In the genomic region with DNA sequence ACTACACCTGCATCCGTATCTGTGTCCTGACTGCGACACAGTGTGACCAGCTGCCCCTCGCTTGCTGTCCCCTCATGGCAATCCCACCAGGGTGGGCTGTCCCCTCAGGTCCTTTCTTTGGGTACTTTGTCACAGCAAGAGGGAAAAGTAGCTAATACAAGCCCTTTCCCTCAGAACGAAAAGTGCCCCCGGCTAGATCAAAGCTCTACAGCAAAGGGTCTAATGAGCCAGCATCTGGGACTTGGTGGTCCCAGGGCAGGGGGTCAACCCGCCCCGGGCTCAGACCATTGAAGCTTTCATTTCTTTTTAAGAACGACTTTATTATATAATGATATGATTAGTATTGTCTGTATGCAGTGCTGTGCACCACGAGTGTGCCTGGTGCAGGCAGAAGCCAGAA, we compare ENCODE assay signal across 26 mouse cellular contexts. TPM values are rescaled to one million over a fixed set of nuclear protein-coding genes. Genes with fewer than 3 reads are reported as not detected.
"Had no signal": no experiment of that assay in that cellular context is flagged by ENCODE, and none has a peak within 500 bp of the region (broad histone marks: within the 10 kb centered on the region; RNA-seq: fewer than 3 reads in every experiment).

No protein-coding gene starts in this region.

- H3K9me3 ChIP-seq: kidney, embryonic 15.5 days; limb, embryonic 12.5 days; limb, embryonic 15.5 days; midbrain, embryonic 10.5 days; stomach, embryonic 15.5 days had no signal

- H3K27me3 ChIP-seq: stomach, embryonic 15.5 days had no signal

- H3K4me1 ChIP-seq: kidney, embryonic 15.5 days; limb, embryonic 12.5 days; limb, embryonic 15.5 days; megakaryocyte, embryonic 14.5 days; midbrain, embryonic 10.5 days; stomach, embryonic 15.5 days had no signal

- DNase-seq: kidney, adult 11 months; kidney, adult 8-10 months; kidney, postnatal 10 days; kidney, postnatal 36 days; layer of hippocampus, postnatal 36 days; left cerebral cortex, postnatal 4 days; lung, embryonic 14.5 days; right cerebral cortex, postnatal 25 days; spleen, adult 18-20 months; thymus, postnatal 25 days had no signal

- H3K9ac ChIP-seq: kidney, embryonic 15.5 days; limb, embryonic 12.5 days; limb, embryonic 15.5 days; liver, embryonic 14.5 days; liver, postnatal 0 days; lung, embryonic 14.5 days; stomach, embryonic 15.5 days had no signal

- H3K27ac ChIP-seq: kidney, embryonic 15.5 days; left cerebral cortex, adult 2 months; limb, embryonic 12.5 days; limb, embryonic 15.5 days; liver, embryonic 14.5 days; macrophage; midbrain, embryonic 10.5 days; stomach, embryonic 15.5 days had no signal

- H3K4me2 ChIP-seq: kidney, embryonic 15.5 days; limb, embryonic 12.5 days; limb, embryonic 15.5 days; liver, embryonic 11.5 days; lung, embryonic 14.5 days; stomach, embryonic 15.5 days had no signal

- ATAC-seq: liver, postnatal 0 days; lung, postnatal 0 days; midbrain, embryonic 16.5 days had no signal

- H3K4me3 ChIP-seq: kidney, embryonic 15.5 days; left cerebral cortex, adult 2 months; limb, embryonic 12.5 days; limb, embryonic 15.5 days; megakaryocyte, embryonic 14.5 days; midbrain, embryonic 10.5 days; stomach, embryonic 15.5 days had no signal

- H3K36me3 ChIP-seq: kidney, embryonic 15.5 days; limb, embryonic 12.5 days; limb, embryonic 15.5 days; midbrain, embryonic 10.5 days; stomach, embryonic 15.5 days had no signal

RNA-seq across cellular contexts. Expression of gene Theg, which starts 8.9 kb away (rescaled TPM):
- polyA plus RNA-seq: kidney, embryonic 15.5 days; limb, embryonic 12.5 days; limb, embryonic 15.5 days; liver, embryonic 11.5 days; liver, embryonic 14.5 days; liver, postnatal 0 days; lung, embryonic 14.5 days; lung, postnatal 0 days; macrophage; midbrain, embryonic 10.5 days; midbrain, embryonic 16.5 days; neural tube, embryonic 11.5 days; neural tube, embryonic 14.5 days; stomach, embryonic 15.5 days; thymus, postnatal 0 days had no signal

RNA-seq across cellular contexts. Expression of gene C2cd4c, which starts 35.5 kb away (rescaled TPM):
- polyA plus RNA-seq: kidney, embryonic 15.5 days; limb, embryonic 12.5 days; limb, embryonic 15.5 days; liver, embryonic 11.5 days; liver, postnatal 0 days; lung, embryonic 14.5 days; lung, postnatal 0 days; macrophage; thymus, postnatal 0 days had no signal
